Mouse (Mus musculus): ENCODE results near the gene Ddx52. TPM values are rescaled to one million over a fixed set of nuclear protein-coding genes. Genes with fewer than 3 reads are reported as not detected.

Ddx52 gene
- total and polyA plus RNA-seq, 3 experiments, result 3.2 to 82.8 (median 54.2) TPM

- ATAC-seq (ENCODE audit: extremely low read depth, insufficient number of reproducible peaks, low FRiP score, poor library complexity, severe bottlenecking) (peak; percentile 71), DNase-seq (ENCODE audit: low spot score) (peak; percentile 93)
- no peaks in the 10 kb centered on the region for H3K27me3 ChIP-seq (ENCODE audit: insufficient read depth, low read length)
- no peak for TF ChIP-seq GATA2 (IDR thresholded peaks at IDR 0.05; ENCODE audit: borderline replicate concordance, low read depth, low read length)
- TF ChIP-seq POLR2AphosphoS5 (IDR thresholded peaks at IDR 0.05; ENCODE audit: insufficient replicate concordance, low read depth, low read length), result no peak
- no peak for TF ChIP-seq TAL1 (conservative IDR thresholded peaks at IDR 0.05; ENCODE audit: low read depth, low read length)
- no peak for TF ChIP-seq CTCF (IDR thresholded peaks at IDR 0.05; ENCODE audit: low read depth, low read length)
- no peak for TF ChIP-seq GATA1 (IDR thresholded peaks at IDR 0.05; ENCODE audit: borderline replicate concordance, low read length)
- H3K36me3 ChIP-seq (replicated peaks), result peaks cover 58% of the 10 kb centered on the region
- H3K4me3 ChIP-seq (ENCODE audit: low read depth, low read length), result peak within 1 kb of the TSS; percentile 77
- H3K9me3 ChIP-seq (replicated peaks), result no peaks in the 10 kb centered on the region
- H3K4me1 ChIP-seq (ENCODE audit: insufficient read depth, low read depth, low read length), result peaks cover 47% of the 10 kb centered on the region
Measured at GRCm38 (mm10) chr11:83963991-83964921, 22.4 kb downstream of the Ddx52 start, which contains the start of gene Synrg. Gene Synrg (plus strand): TSS chr11:83964428.

- Histone ChIP-seq H3K27me3 (ENCODE audit: insufficient read depth, low read length) (no peaks in the 10 kb centered on the region), H3K9me3 (replicated peaks) (no peaks in the 10 kb centered on the region), H3K4me1 (ENCODE audit: insufficient read depth, low read depth, low read length) (peaks cover 54% of the 10 kb centered on the region), H3K36me3 (replicated peaks) (peaks cover 52% of the 10 kb centered on the region), H3K4me3 (ENCODE audit: low read depth, low read length) (peak overlapping the region; percentile 53; the same call in 1 of the 2 replicates)
- TF ChIP-seq GATA1 (IDR thresholded peaks at IDR 0.05; ENCODE audit: borderline replicate concordance, low read length), result no peak
- 0 out of 2 replicates have a peak, but pooled peaks have one; percentile 5 for TF ChIP-seq TAL1 (conservative IDR thresholded peaks at IDR 0.05; ENCODE audit: low read depth, low read length)
- DNase-seq (ENCODE audit: low spot score), result no peak
- ATAC-seq (ENCODE audit: extremely low read depth, insufficient number of reproducible peaks, low FRiP score, poor library complexity, severe bottlenecking), result 0 out of 2 replicates have a peak, but pooled peaks have one; percentile 18
Measured at GRCm38 (mm10) chr11:83967436-83968204, 25.8 kb downstream of the Ddx52 start.

GRCm38 (mm10) chr11:83968205-83968575 is 26.3 kb downstream of the Ddx52 start:
- Histone ChIP-seq H3K9me3 (replicated peaks) (no peaks in the 10 kb centered on the region), H3K4me1 (ENCODE audit: insufficient read depth, low read depth, low read length) (peaks cover 56% of the 10 kb centered on the region), H3K36me3 (replicated peaks) (peaks cover 52% of the 10 kb centered on the region), H3K4me3 (ENCODE audit: low read depth, low read length) (peak overlapping the region; percentile 32; the same call in 1 of the 2 replicates), H3K27me3 (ENCODE audit: insufficient read depth, low read length) (no peaks in the 10 kb centered on the region)
- ATAC-seq (ENCODE audit: extremely low read depth, insufficient number of reproducible peaks, low FRiP score, poor library complexity, severe bottlenecking) (no peak), DNase-seq (ENCODE audit: low spot score) (peak; percentile 26)
- TF ChIP-seq GATA1 (IDR thresholded peaks at IDR 0.05; ENCODE audit: borderline replicate concordance, low read length) (no peak), GATA2 (IDR thresholded peaks at IDR 0.05; ENCODE audit: borderline replicate concordance, low read depth, low read length) (no peak), TAL1 (conservative IDR thresholded peaks at IDR 0.05; ENCODE audit: low read depth, low read length) (no peak), POLR2AphosphoS5 (IDR thresholded peaks at IDR 0.05; ENCODE audit: insufficient replicate concordance, low read depth, low read length) (no peak), CTCF (IDR thresholded peaks at IDR 0.05; ENCODE audit: low read depth, low read length) (no peak)

- H3K36me3 ChIP-seq (replicated peaks), result peaks cover 52% of the 10 kb centered on the region
- TF ChIP-seq GATA2 (IDR thresholded peaks at IDR 0.05; ENCODE audit: borderline replicate concordance, low read depth, low read length) (no peak), GATA1 (IDR thresholded peaks at IDR 0.05; ENCODE audit: borderline replicate concordance, low read length) (no peak), POLR2AphosphoS5 (IDR thresholded peaks at IDR 0.05; ENCODE audit: insufficient replicate concordance, low read depth, low read length) (no peak), CTCF (IDR thresholded peaks at IDR 0.05; ENCODE audit: low read depth, low read length) (no peak), TAL1 (conservative IDR thresholded peaks at IDR 0.05; ENCODE audit: low read depth, low read length) (no peak)
- ATAC-seq (ENCODE audit: extremely low read depth, insufficient number of reproducible peaks, low FRiP score, poor library complexity, severe bottlenecking), result no peak
- H3K4me1 ChIP-seq (ENCODE audit: insufficient read depth, low read depth, low read length), result peaks cover 52% of the 10 kb centered on the region
- no peak for DNase-seq (ENCODE audit: low spot score)
- no peak overlapping the region for H3K4me3 ChIP-seq (ENCODE audit: low read depth, low read length)
- H3K9me3 ChIP-seq (replicated peaks), result no peaks in the 10 kb centered on the region
- no peaks in the 10 kb centered on the region for H3K27me3 ChIP-seq (ENCODE audit: insufficient read depth, low read length)
Measured at GRCm38 (mm10) chr11:83969040-83969439, 27.2 kb downstream of the Ddx52 start.

GRCm38 (mm10) chr11:83974561-83975346 is 32.9 kb downstream of the Ddx52 start:
- H3K4me1 ChIP-seq (ENCODE audit: insufficient read depth, low read depth, low read length), result peaks cover 25% of the 10 kb centered on the region
- DNase-seq (ENCODE audit: low spot score), result no peak
- TF ChIP-seq POLR2AphosphoS5 (IDR thresholded peaks at IDR 0.05; ENCODE audit: insufficient replicate concordance, low read depth, low read length), result no peak
- no peak for TF ChIP-seq TAL1 (conservative IDR thresholded peaks at IDR 0.05; ENCODE audit: low read depth, low read length)
- no peaks in the 10 kb centered on the region for H3K9me3 ChIP-seq (replicated peaks)
- ATAC-seq (ENCODE audit: extremely low read depth, insufficient number of reproducible peaks, low FRiP score, poor library complexity, severe bottlenecking), result no peak
- H3K36me3 ChIP-seq (replicated peaks), result peaks cover 86% of the 10 kb centered on the region
- no peak overlapping the region for H3K4me3 ChIP-seq (ENCODE audit: low read depth, low read length)
- H3K27me3 ChIP-seq (ENCODE audit: insufficient read depth, low read length), result no peaks in the 10 kb centered on the region

Data from G1E (cell line).